Mouse (Mus musculus) CD4-positive, CD25-positive, alpha-beta regulatory T cell, adult 2 months (primary cell): ENCODE measurements at regions not wholly inside any gene's neighbourhood (a gene's known extent, or its start where the extent isn't known, plus 50 kb on each side); places are given as distances from the start of the nearest gene placed in this dataset.

Experiments
- DNase-seq: peaks from one replicate; pipeline ENCODE4 v3.0.0-alpha.2; 2012; ENCODE audit warnings: low read depth, low spot score

- DNase-seq: no peak
Measured at GRCm38 (mm10) chr13:56350705-56351400, 54.5 kb upstream of the Cxcl14 start.

DNA sequence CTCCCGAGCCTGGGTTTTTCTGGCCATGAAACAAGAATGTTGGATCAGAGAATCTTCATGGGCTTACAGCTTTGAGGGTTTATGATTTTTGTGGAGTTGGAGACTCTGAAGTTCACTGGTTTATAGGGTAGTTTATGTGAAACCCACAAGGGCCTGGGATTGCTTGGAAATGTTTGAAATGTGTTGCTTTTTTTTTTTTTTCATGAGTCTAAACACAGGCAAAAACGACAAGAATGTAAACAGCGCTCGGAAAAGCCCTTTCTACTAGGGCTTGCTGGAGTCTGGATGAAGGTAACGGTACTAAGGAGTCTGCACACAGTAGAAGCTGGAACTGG lies 55.0 kb upstream of the Cxcl14 start:
- no peak for DNase-seq

GRCm38 (mm10) chr13:56352436-56352835 lies 56.1 kb upstream of the Cxcl14 start:
- no peak for DNase-seq

DNA sequence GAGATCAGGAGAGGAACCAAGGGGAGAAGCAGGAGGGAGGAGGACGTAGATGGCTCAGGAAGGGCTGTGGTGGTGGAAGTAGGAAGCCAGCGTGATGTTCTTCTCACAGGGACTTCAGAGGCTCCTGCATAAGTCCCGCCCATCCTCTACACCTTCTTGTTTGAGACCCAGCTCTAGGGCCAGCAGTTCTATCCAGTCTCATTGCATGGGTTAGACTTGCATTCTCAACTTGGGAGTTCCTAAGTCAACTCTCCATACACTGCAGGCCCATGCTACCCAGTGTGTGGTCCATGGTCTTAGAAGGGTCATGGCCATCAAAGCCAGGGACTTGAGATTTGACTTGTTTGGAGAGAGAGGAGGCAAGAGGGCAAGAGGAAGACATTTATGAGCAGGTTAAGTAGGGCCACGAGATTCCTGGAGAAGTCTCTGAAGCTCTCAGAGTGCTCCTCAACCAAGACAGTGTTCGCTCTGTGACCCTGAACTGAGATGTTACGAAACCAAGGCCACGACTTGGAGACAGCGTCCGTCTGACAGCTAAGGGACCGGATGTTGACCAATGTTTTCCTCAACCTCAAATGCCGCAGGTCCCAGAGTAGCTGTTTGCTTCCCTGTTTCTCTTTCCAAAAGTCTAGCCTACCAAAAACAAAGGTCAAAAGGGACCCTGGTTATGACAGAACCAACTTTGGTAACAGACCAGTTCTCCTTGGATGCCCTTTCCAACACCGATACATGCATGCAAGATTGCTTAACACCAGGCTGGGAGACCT lies 56.7 kb upstream of the Cxcl14 start:
- DNase-seq: no peak

- no peak for DNase-seq
Measured at GRCm38 (mm10) chr13:56353921-56354320, 57.6 kb upstream of the Cxcl14 start.

GRCm38 (mm10) chr13:56354630-56355029 lies 58.3 kb upstream of the Cxcl14 start:
- DNase-seq: no peak

DNA sequence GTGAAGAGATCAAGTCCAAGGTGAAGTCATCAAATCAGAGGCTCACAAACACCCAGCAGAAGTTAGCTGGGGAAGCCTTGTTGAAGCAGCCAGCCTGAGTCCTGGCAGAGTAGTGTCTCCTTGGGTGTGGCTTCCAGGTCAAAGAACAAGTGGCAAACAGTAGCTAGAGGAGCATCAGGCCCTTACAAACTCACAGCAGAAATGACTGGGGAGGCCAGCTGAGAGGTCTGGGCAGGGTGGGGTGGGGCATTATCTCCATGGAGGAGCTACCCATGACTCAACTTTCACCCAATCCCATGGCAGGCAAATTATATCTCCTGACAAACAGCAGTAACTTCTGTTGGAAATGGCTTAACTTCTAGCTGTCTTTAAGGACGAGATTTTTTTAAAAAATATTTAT lies 60.6 kb upstream of the Cxcl14 start:
- no peak for DNase-seq

DNA sequence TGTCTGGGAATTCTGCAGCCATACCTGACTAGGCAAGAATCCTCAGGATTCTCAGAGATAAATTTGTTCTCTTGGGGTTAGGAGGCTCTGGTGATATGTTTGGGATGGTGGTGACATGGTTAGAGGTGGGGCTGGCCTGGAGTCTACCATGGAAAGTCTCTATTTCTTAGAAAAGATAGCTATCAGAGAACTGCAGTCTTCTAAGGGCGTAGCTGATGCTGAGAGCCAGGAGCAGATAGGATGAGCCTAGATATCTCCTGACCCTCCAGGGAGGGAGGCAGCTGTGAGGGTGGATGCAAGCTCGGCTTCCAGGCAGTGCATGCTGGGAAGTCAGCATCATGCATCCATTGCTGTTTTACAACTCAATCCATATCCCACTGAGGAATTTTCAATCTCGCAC lies 61.6 kb upstream of the Cxcl14 start:
- DNase-seq: no peak

GRCm38 (mm10) chr13:56358827-56359226 lies 62.5 kb upstream of the Cxcl14 start:
- DNase-seq: no peak

DNA sequence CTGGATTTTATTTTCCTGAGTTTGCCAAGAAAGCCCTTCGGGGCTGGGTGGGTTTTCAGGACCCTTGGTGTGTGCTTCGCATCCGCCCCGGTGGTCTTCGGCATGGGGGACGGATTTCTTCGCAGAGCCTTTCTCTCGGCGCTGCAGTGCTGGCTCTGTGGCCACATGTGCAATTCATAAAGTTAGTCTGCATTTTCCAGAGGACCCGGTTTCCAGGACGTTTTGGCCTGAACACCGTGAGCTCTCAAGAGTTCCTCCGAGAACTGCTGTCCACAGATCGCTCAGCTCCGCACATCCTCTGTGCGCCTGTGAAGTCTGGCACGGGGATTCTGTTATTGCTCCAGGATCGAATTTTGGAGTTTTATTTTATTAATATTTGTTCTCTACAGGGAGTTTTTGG lies 63.2 kb upstream of the Cxcl14 start:
- no peak for DNase-seq

DNA sequence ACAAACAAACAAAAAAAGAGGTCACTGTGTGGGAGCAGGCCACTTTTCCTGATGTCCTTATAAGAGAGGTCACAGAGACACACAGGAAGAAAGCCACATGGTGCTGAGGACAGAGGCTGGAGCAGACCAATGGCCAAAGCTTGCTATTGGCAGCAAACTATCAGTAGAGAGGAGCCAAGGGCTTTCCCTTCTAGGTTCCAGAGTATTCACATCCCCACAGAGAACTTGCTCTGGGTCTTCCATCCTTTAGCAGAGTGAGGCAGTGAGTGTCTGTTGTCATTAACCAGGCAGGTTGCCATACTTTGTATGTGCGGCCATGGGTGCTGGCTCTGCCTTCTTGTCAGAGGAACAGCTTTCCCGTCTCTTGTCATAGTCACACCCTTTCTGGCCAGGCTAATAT lies 64.5 kb upstream of the Cxcl14 start:
- no peak for DNase-seq

DNA sequence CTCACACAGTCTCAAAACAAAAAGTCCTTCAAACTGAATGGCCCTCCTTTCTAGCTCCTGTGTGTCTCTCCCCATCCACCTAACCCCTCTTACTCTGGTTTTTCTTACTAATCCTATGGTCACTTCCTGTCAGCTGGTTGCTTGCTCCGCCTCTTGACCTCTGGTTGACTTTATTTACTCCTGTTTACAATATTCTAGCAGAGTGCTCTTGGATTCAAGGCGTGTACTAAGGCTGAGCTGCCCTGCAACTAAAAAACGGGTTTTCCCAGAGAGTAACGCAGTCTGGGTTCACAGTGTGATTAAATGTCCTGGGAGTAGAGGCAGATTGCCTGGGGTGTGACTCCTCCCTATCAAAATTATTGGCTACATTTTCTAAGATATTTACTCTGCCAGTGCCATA lies 64.2 kb upstream of the Gm3045 start:
- DNase-seq: no peak

DNA sequence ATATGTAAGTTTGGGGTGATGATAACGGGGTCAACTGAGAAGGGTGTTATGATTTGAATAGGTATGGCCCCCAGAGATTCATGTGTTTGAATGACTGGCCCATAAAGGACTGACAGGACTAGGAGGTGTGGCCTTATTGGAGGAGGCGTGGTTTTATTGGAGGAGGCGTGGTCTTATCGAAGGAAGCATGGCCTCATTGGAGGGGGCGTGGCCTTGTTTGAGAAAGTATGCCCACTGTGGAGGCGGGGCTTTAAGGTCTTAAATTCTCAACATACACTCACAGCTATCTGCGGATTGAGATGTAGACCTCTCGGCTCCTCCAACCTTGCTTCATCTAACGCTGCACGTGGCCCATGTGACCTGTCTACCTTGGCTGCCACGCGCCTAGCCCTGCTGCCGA lies 63.7 kb upstream of the Gm3045 start:
- DNase-seq: no peak

DNA sequence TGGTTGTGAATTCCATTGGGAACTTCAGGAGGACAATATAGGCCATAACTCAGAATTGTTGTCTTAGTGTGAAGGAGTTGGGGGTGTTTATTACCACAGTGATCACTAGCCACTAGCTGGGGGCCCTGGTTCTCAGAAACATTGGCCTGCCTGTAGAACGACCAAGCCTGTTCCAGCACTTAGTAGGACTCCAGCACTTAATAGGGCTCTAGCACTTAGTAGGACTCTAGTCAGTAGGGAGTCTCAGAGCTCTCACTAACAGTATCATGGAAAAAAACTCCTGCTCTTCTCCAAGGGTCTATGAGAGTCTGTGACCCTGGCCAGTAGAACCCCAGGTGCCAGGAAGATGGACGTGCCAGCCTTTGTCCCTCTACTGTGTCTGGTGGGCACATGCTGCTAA lies 56.8 kb upstream of the Gm3045 start:
- no peak for DNase-seq

DNA sequence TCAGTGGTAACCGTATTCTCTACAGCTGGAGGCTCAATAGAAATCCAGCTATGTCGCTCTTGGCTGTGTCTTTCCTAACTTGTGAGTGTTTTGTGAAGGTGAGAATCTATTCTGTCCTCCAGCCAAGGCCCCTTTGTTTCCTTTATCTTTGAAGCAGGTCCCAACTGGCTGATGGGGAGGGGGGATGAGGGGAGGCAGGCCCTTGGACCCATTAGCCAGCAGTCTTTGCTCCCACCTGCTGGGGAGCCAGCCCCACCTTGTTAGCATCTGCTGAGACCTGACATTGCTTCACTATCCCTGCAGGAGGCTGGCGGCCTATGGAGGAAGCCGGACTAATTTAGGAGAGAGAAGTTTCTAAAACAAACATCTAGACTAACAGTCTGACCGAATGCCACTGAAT lies 55.0 kb upstream of the Gm3045 start:
- DNase-seq: no peak

DNA sequence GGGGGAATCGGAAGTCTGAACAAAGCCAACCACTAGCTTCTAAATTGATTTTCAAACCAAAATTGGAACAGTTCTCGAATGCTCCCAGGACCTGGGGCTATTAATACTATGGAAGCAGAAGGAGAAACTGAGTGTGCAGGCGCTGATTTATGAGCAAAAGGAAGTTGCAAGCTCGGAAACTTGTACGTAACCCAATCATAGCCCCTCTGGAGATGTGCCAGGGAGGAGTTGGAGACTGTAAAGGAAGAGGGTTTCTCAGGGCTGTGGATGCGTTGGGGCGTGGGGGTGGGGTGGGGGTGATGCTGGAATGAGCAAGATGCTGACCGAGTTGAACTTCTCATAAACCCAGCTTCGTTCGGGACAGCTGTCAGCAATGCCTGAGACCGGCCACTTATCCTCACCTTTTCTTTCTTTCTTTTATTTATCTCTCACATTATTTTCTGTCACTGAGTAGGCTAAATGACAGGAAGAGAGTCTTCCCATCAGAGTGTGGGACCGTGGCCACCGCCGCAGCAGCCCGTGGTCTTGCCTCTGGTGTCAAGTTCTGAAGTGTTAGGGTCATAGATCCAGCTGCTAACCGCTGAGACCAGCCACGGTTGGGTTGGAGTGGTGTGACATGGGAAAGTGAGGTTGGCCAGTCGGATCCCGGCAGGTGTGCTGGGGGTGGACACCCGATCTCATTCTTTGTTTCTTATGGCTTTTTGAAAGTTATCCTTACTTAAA lies 54.2 kb upstream of the Gm3045 start:
- DNase-seq: no peak

DNA sequence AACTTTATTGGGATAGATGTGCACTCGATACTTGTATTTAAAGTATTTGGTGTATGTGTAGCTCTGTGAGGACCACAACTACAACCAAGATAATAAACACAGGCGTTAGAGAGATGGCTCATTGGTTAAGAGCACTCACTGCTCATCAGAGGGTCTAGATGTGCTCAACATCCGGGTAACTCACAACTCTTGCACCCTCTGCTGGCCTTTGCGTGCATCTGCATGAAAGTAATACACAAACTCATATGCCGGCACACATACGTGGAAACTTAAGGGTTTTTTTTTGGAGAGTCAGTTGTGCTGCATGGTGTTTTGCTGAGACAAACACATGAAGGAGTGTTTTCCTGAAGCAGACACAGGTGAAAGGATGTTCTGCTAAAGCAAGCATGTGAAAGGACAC lies 53.7 kb upstream of the Gm3045 start:
- DNase-seq: peak; percentile 1
